Mouse (Mus musculus) hindbrain, embryonic 10.5 days (tissue): ENCODE data around the gene Gse1. TPM values are rescaled to one million over a fixed set of nuclear protein-coding genes. Genes with fewer than 3 reads are reported as not detected.

Experiments used
- DNase-seq: peaks from one replicate; pipeline ENCODE4 v3.0.0-alpha.2; 2017; ENCODE audit warnings: low spot score
- H3K27ac ChIP-seq: fragments of 300-500 bp; sonication (generic); 2 replicates; pipeline ENCODE4 v1.5.1; 2016; ENCODE audit warnings: mild to moderate bottlenecking, moderate library complexity
- H3K27me3 ChIP-seq: fragments of 300-500 bp; sonication (generic); 2 replicates; pipeline ENCODE4 v1.6.1; 2016; ENCODE audit warnings: mild to moderate bottlenecking; ENCODE audit not compliant: poor library complexity, insufficient read depth, severe bottlenecking
- H3K36me3 ChIP-seq: fragments of 300-500 bp; sonication (generic); 2 replicates; pipeline ENCODE4 v1.6.1; 2016; ENCODE audit warnings: mild to moderate bottlenecking, moderate library complexity
- H3K4me1 ChIP-seq: fragments of 300-500 bp; sonication (generic); replicated peaks from 2 replicates; pipeline ENCODE4 v1.6.1; 2016; ENCODE audit warnings: mild to moderate bottlenecking
- H3K4me3 ChIP-seq: fragments of 300-500 bp; sonication (generic); 2 replicates; pipeline ENCODE4 v1.5.1; 2016; ENCODE audit warnings: mild to moderate bottlenecking, moderate library complexity
- H3K9me3 ChIP-seq: fragments of 300-500 bp; sonication (generic); 2 replicates; pipeline ENCODE4 v1.6.1; 2016; ENCODE audit warnings: mild to moderate bottlenecking, moderate library complexity
- WGBS: fragments of 180-500 bp; shearing (Covaris S2); methylation state at CpG from one replicate; pipeline ENCODE4 v1.1.7; 2016; 5-methylcytosine and 5-hydroxymethylcytosine counted together
- polyA plus RNA-seq: library from polyadenylated mRNA; unstranded; fragments of >200 nt; fragmentation: Nextera tagmentation; extraction: Ambion mirVana; gene quantifications from 2 replicates; pipeline ENCODE4 v1.2.1, GENCODE M21; 2016

The Gse1 gene
- polyA plus RNA-seq, 1 experiment from 2014 or later, result 22.9 TPM

DNA sequence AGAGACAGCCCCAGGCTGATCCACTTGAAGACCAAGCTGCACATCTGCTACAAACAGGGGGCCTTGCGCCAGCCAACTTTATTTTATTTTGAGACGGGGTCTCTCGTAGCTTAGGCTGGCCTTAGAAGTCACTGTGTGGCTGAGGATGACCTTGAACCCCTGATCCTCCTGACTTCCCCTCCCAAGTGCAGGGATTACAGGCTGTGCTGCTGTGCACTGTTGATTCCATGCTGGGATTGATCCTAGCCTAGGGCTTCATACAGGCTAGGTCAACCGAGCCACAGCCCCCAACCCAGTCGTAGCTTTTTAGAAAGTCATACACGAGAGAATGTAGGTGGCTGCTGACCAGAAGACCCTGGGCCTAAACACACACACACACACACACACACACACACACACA lies 284.9 kb downstream of the Gse1 start:
- no peak for DNase-seq
- peaks cover 100% of the 10 kb centered on the region for H3K4me1 ChIP-seq
- H3K27ac ChIP-seq, result peak overlapping the region; percentile 84
- no peaks in the 10 kb centered on the region for H3K9me3 ChIP-seq
- no peaks in the 10 kb centered on the region for H3K36me3 ChIP-seq
- peak overlapping the region; percentile 29 for H3K4me3 ChIP-seq
- H3K27me3 ChIP-seq, result peaks cover 85% of the 10 kb centered on the region
- WGBS, result 16% methylated on average over 6 of the region's 6 CpGs

DNA sequence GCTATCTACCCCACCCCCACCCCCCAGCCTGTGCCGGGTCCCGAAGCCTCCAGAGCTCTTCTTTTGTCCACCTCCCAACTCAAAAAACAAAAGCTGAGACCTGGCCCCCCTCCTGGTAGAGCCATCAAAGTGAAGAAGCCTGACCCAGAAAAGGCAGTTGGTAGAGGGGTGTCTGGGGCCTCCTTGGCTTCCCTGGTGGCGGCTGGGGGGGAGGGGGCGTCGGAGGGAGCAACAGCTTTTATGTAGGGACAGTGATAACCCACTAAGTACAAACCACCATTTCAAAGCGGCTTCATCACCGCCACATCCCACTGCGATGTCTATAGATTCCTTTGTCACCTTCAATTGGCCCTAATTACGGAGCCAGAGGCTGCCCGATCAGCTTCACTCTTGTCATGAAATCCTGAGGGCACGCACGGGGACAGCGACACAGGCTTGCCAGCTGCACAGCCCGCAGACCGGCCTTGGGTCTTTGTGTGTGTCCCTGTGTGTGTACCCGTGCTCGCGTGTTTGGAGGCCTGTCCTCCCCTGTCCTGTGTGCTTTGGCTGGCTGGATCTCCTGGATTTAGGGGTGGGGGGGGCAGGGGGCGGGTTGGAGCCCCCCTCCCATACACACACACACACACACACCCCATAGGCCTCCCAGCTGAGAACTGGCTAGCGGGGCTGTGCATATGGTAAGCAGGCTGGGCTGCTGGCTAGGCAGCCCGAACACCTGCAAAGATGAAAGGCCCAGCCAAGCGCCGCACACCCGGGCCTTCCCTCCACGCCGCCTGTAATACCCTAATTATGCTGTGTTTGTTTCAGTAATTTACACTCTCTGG lies 285.6 kb downstream of the Gse1 start:
- H3K4me3 ChIP-seq, result peak overlapping the region; percentile 29
- H3K9me3 ChIP-seq, result no peaks in the 10 kb centered on the region
- peak; percentile 58 for DNase-seq
- H3K27me3 ChIP-seq, result peaks cover 84% of the 10 kb centered on the region
- H3K36me3 ChIP-seq, result no peaks in the 10 kb centered on the region
- WGBS, result 5% methylated on average over 26 of the region's 26 CpGs
- H3K27ac ChIP-seq, result peak overlapping the region; percentile 84
- peaks cover 100% of the 10 kb centered on the region for H3K4me1 ChIP-seq

DNA sequence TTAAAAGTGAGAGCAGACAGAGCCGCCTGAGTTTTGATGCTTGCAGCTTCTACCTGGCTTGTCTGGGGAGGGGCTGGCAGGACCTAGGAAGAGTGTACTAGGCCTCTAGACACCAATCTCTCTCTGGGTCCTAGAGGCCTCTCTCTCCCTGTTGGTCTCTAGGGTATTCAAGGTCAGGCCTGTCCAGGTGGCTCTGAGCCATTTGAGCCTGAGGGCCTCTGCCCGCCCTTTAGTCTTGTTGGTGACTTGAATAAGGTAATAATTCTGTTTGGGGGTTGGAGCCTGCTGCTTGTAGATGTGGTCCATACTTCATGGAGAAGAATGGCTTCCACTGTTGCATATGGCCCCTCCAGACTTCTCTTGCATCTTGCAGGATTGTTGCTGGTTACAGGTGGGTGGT lies 287.0 kb downstream of the Gse1 start:
- Histone ChIP-seq H3K27ac (peak overlapping the region; percentile 40; the same call in 1 of the 2 replicates), H3K36me3 (no peaks in the 10 kb centered on the region), H3K9me3 (no peaks in the 10 kb centered on the region), H3K4me3 (no peak overlapping the region), H3K4me1 (peaks cover 100% of the 10 kb centered on the region), H3K27me3 (peaks cover 93% of the 10 kb centered on the region)
- WGBS, result 98% methylated on average over 2 of the region's 2 CpGs
- no peak for DNase-seq

DNA sequence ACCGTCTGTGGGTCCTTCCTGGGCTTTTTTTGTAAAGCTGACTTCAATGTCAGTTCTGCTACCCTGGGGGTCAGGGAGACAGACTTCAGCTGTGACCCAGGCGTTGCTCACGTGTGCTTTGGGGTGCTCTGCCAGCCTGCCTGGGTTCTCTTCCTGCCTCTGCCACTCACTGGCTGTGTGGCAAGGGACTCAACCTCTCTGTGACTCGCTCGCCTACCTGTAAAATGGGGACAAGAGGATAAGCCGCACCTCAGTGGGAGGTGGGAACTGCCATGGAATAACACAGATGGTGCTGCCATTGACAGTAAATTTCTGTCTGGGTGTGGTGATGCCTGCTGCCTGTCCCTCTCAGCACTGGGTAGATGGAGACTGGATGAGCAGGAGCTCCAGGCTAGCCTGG lies 287.4 kb downstream of the Gse1 start:
- Histone ChIP-seq H3K4me3 (no peak overlapping the region), H3K4me1 (peaks cover 100% of the 10 kb centered on the region), H3K9me3 (no peaks in the 10 kb centered on the region), H3K36me3 (no peaks in the 10 kb centered on the region), H3K27ac (peak overlapping the region; percentile 70; the same call in 1 of the 2 replicates), H3K27me3 (peaks cover 93% of the 10 kb centered on the region)
- no peak for DNase-seq
- 87% methylated on average over 6 of the region's 6 CpGs for WGBS

DNA sequence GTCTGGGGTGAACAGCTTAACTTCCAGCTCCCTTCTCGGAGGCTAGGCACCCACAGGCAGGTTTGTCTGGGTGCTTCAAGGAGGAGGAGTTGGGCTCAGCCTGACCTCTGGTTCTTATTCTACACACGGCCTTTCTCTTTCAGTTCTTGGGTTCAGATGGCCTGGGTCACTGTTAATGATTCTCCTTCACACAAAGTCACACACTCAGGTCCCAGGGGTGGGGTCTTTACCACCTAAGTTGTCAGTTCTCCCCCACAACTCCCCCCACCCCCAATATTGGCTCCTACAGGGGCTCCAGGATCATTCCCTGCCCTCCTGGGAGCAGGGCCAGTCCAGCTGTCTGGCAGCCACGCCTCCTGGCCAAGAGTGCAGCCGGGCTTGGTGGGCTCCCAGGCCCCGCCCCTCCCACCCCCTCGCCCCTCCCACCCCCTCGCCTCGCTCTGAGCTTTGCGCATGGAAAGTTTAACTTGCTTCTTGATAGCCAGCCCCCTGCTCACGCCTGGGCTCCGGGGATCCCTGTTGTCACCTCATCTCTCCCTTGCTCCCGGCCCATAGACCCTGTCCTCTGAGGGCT lies 288.0 kb downstream of the Gse1 start:
- peaks cover 90% of the 10 kb centered on the region for H3K27me3 ChIP-seq
- no peaks in the 10 kb centered on the region for H3K36me3 ChIP-seq
- WGBS, result 10% methylated on average over 12 of the region's 12 CpGs
- H3K4me3 ChIP-seq, result peak overlapping the region; percentile 30
- H3K9me3 ChIP-seq, result no peaks in the 10 kb centered on the region
- H3K27ac ChIP-seq, result peak overlapping the region; percentile 70
- peak; percentile 77 for DNase-seq
- peaks cover 100% of the 10 kb centered on the region for H3K4me1 ChIP-seq

DNA sequence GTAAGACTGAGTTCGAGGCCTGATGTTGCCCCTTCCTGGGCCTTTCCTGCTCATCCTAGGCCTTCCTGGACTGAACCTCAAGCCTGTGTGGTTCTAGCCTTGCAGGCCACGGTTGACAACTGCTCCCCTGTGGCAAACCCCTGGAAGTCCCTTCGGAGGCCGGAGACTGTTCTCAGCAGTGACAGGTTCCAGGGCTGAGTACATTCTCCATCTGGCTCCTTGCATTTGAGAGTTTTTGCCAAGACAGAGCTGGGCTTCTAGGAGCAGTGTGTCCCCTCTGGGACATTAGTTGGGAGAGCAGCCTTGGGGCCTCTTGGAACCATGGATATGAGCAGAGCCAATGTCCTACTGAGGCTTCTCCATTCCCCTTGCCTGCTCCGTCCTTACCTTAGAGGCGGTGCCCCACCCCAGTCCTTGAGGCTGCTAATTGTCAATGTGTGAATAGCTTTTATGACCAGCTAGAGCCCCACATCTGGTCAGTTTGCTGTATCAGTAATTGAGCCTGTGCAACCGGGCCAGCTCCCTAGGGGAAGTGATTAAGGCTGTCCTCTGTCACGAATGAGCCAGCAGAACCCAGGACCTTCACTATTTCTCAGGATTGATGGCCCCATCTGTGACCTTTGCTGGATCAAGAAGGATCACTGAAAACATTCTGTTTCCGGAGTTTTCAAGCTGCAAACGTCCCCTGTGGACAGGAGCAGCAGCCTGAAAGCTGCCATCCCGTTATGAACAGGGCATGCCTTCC lies 289.6 kb downstream of the Gse1 start:
- H3K36me3 ChIP-seq, result no peaks in the 10 kb centered on the region
- H3K9me3 ChIP-seq, result no peaks in the 10 kb centered on the region
- peak overlapping the region; percentile 79 for H3K27ac ChIP-seq
- peaks cover 89% of the 10 kb centered on the region for H3K27me3 ChIP-seq
- peaks cover 99% of the 10 kb centered on the region for H3K4me1 ChIP-seq
- WGBS, result 44% methylated on average over 11 of the region's 11 CpGs
- peak overlapping the region; percentile 3; the same call in 1 of the 2 replicates for H3K4me3 ChIP-seq
- DNase-seq, result peak; percentile 34

DNA sequence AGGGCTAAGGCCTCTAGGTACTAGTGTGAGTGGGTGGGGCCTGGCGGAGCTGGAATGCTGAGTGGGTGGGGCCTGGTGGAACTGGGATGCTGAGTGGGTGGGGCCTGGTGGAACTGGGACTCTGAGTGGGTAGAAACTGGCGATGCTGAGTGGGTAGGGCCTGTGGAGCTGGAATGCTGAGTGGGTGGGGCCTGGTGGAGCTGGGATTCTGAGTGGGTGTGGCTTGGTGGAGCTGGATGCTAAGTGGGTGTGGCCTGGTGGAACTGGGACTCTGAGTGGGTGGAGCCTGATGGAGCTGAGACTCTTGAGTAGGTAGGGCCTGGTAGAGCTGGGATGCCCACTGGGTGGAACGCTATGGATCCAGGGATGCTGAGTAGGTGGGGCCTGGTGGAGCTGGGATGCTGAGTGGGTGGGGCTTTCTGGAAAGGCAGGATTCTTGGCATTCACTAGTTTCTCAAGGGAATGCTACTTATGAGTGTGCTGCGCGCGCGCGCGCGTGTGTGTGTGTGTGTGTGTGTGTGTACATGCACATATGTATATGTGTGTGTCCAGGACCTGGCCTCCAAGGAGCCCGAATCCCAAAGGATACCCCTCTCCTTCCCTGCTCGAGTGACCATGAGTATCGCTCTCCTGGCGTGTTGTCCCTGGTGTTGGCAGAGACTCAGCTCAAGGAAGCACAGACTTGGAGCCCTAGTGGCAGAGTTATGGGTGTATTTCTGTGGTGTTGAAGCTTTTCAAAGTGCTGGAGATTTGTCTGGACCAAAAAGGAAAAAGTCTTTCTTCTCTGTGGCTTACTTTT lies 290.7 kb downstream of the Gse1 start:
- 54% methylated on average over 14 of the region's 14 CpGs for WGBS
- Histone ChIP-seq H3K36me3 (no peaks in the 10 kb centered on the region), H3K4me3 (no peak overlapping the region), H3K4me1 (peaks cover 99% of the 10 kb centered on the region), H3K27me3 (peaks cover 87% of the 10 kb centered on the region), H3K9me3 (no peaks in the 10 kb centered on the region), H3K27ac (peak overlapping the region; percentile 83)
- peak; percentile 36 for DNase-seq

DNA sequence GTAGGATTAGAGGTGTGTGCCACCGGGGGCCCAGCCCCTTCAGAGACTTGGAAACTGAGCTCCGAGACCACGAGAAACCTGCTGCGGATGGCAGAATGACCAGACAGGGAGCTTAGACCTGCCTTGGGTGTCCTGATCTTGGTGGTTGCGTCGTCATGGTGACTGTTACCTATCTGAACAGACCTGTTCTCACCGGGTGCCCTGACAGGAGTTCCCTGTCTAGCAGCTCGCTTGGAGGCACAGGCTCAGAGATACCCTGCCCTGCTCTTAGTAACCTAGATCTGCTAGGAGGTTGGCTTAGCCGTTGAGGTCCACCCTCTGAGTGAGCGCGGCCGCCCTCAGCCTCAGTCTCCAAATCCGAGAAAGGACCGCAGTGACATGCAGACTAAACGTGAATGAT lies 292.0 kb downstream of the Gse1 start:
- no peaks in the 10 kb centered on the region for H3K9me3 ChIP-seq
- peaks cover 98% of the 10 kb centered on the region for H3K4me1 ChIP-seq
- no peak for DNase-seq
- H3K27ac ChIP-seq, result peak overlapping the region; percentile 83
- peak overlapping the region; percentile 29 for H3K4me3 ChIP-seq
- no peaks in the 10 kb centered on the region for H3K36me3 ChIP-seq
- peaks cover 86% of the 10 kb centered on the region for H3K27me3 ChIP-seq
- WGBS, result 67% methylated on average over 15 of the region's 15 CpGs

DNA sequence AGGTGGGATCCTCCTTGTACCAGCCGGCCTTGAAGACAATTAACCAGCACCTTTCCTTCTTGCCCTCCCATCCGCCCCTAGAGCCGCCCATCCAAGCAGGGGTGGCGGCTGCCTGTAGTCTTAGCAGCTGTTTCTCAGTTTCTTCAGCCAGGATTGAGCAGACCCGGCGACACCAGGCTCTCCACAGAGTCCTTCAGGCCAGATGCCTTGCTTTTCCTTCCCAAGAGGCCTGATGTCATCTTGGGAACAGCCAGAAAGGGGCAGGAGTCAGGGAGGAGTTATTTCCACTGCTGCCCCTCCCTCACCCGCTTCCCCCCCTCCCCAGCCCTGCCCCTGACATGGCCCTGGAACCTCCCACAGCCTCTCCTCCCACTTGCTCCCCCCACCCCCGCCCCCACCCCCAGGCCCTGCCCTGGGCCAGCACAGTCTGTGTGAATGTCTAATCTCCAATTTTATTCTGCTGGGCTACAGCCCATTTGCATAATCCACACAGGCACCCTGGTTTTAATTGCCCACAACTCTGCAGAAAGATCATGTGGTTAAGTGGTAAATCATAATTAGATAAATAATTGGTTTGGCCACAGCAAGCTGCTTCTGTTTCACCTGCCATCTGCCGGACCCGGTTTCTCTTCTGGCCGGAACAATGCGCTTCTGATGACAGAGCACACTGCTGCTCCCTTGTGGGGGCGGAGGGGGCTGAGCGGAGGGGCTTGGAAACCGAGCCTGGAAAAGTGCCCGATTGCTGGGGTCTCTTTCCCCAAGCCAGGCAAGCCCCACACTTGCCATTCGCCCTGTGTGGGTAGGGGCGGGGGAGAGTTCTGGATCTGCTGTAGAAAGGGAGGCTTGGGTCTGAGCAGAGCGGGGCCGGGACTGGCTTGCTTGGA lies 292.7 kb downstream of the Gse1 start:
- WGBS, result 10% methylated on average over 20 of the region's 20 CpGs
- peaks cover 84% of the 10 kb centered on the region for H3K27me3 ChIP-seq

DNA sequence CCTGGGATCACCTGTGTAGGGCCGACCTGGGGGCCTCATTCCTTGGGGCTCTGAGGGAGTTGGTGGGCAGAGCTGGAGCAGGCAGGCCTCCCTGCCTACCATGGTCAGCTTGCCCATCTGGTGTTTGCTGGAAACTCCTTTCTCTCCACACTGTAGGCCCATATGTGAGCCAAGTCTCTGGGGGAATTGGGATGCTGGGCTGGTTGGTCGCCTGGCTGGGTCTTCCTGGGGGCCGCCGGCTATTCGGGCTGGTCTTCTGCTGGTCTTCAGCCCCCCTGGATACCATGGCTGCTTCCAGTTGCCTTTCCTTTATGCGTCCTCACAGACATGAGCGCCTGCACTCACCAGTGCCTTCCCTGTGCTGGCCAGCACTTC lies 293.3 kb downstream of the Gse1 start:
- Histone ChIP-seq H3K4me3 (peak overlapping the region; percentile 29; the same call in 1 of the 2 replicates), H3K27ac (peak overlapping the region; percentile 83), H3K4me1 (peaks cover 98% of the 10 kb centered on the region), H3K36me3 (no peaks in the 10 kb centered on the region), H3K27me3 (peaks cover 87% of the 10 kb centered on the region), H3K9me3 (no peaks in the 10 kb centered on the region)
- peak; percentile 34 for DNase-seq
- 46% methylated on average over 7 of the region's 7 CpGs for WGBS

More for the DNA sequence above, 292.7 kb downstream of the Gse1 start:
- H3K9me3 ChIP-seq, result no peaks in the 10 kb centered on the region
- peaks cover 98% of the 10 kb centered on the region for H3K4me1 ChIP-seq
- H3K27ac ChIP-seq, result peak overlapping the region; percentile 83
- DNase-seq, result peak; percentile 79
- peak overlapping the region; percentile 29 for H3K4me3 ChIP-seq
- H3K36me3 ChIP-seq, result no peaks in the 10 kb centered on the region

DNA sequence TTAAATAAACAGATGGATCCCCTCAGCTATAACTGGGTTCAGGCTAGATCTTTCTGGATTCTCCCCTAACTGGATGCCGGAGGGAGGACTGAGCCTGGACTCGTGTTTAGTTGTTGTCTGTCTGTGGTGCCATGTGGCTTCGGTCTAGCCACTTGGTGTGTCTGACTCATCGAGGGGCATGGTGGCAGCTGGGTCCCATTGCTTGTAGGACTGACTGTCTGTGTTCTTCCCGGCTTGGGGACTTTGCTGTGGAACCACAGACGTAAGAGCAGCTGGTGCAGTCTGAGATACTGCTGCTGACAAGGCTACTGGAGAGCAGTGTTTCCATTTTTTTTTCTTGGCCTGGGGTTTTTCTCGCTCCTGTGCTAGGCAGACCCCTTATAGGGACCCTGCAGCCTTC lies 295.4 kb downstream of the Gse1 start:
- Histone ChIP-seq H3K36me3 (no peaks in the 10 kb centered on the region), H3K27me3 (peaks cover 87% of the 10 kb centered on the region), H3K4me3 (no peak overlapping the region), H3K27ac (peak overlapping the region; percentile 71), H3K4me1 (peaks cover 98% of the 10 kb centered on the region), H3K9me3 (no peaks in the 10 kb centered on the region)
- WGBS, result 82% methylated on average over 7 of the region's 7 CpGs
- no peak for DNase-seq
